Mouse (Mus musculus) ES-Bruce4 (cell line): Measurements from ENCODE around the gene Smox. TPM values are rescaled to one million over a fixed set of nuclear protein-coding genes. Genes with fewer than 3 reads are reported as not detected.

Experiments used
- H3K27ac ChIP-seq: 2 replicates; pipeline ENCODE4 v1.5.1; 2012; ENCODE audit warnings: low read length, inconsistent platforms; ENCODE audit not compliant: insufficient read depth
- H3K27me3 ChIP-seq: 2 replicates; pipeline ENCODE4 v1.6.1; 2012; ENCODE audit warnings: mild to moderate bottlenecking, low read length, inconsistent platforms; ENCODE audit not compliant: control insufficient read depth, poor library complexity, insufficient read depth, severe bottlenecking
- H3K36me3 ChIP-seq: 2 replicates; pipeline ENCODE4 v1.6.1; 2012; ENCODE audit warnings: inconsistent platforms, mild to moderate bottlenecking, low read length, moderate library complexity; ENCODE audit not compliant: control insufficient read depth, poor library complexity, insufficient read depth, severe bottlenecking
- H3K4me1 ChIP-seq: one replicate; pipeline ENCODE4 v1.8.1; 2011; ENCODE audit warnings: low read length; ENCODE audit not compliant: control insufficient read depth, insufficient read depth
- H3K4me3 ChIP-seq: 2 replicates; pipeline ENCODE4 v1.5.1; 2011; ENCODE audit warnings: low read depth, mild to moderate bottlenecking, low read length
- H3K9ac ChIP-seq: 2 replicates; pipeline ENCODE4 v1.6.1; 2012; ENCODE audit warnings: low read depth, mild to moderate bottlenecking, inconsistent platforms; ENCODE audit not compliant: poor library complexity, severe bottlenecking
- H3K9me3 ChIP-seq: replicated peaks from 2 replicates; pipeline ENCODE4 v1.6.1; 2012; ENCODE audit warnings: mild to moderate bottlenecking, low read length, inconsistent platforms; ENCODE audit not compliant: control insufficient read depth, poor library complexity, insufficient read depth, severe bottlenecking
- CTCF ChIP-seq: IDR thresholded peaks from one replicate; pipeline ENCODE4 v1.8.1; 2011; ENCODE audit warnings: low read depth, low read length
- EP300 ChIP-seq: IDR thresholded peaks from 2 replicates; pipeline ENCODE4 v1.6.1; 2011; ENCODE audit warnings: low read depth, low read length; ENCODE audit not compliant: insufficient read depth
- POLR2A ChIP-seq: IDR thresholded peaks from one replicate; pipeline ENCODE4 v1.8.1; 2011; ENCODE audit warnings: low read length; ENCODE audit not compliant: insufficient read depth
- polyA plus RNA-seq: library from polyadenylated mRNA; stranded (reverse); fragments of >200 nt; gene quantifications from 2 replicates; pipeline ENCODE4 v1.2.4, GENCODE M21; 2011; ENCODE audit warnings: low read depth; ENCODE audit not compliant: missing spikeins, insufficient read depth, insufficient read length

Smox gene
- polyA plus RNA-seq, 1 experiment: 18.2 TPM

DNA sequence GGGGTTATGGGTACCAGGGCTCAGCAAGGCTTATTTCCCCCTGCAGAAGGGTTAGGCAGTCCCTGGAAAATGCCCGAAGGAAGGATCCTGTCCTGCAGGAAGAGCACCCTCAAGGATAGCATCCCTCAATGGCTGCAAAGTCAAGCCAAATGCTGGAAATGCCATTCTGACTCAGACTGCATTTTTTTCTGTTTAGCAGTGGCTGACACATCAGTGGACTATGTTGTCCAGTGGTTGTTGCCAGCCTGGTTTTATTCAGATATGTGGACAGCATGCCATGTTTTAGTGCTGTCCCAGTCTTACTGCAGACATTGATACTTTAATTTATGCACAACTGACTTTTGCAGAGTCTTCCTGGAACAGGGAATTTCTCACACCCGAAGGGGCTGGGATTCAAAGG is 57.0 kb downstream of the Smox start:
- Histone ChIP-seq H3K27me3 (peaks cover 9% of the 10 kb centered on the region), H3K27ac (no peak overlapping the region)

GRCm38 (mm10) chr2:131549090-131549489 is 57.8 kb downstream of the Smox start:
- H3K4me1 ChIP-seq: no peaks in the 10 kb centered on the region
- TF ChIP-seq POLR2A (no peak), EP300 (no peak), CTCF (no peak)
- H3K9me3 ChIP-seq: no peaks in the 10 kb centered on the region
- no peaks in the 10 kb centered on the region for H3K36me3 ChIP-seq
- H3K27ac ChIP-seq: no peak overlapping the region
- H3K9ac ChIP-seq: no peak overlapping the region
- H3K27me3 ChIP-seq: peaks cover 9% of the 10 kb centered on the region
- H3K4me3 ChIP-seq: no peak overlapping the region

More for the DNA sequence above, 57.0 kb downstream of the Smox start:
- Histone ChIP-seq H3K36me3 (no peaks in the 10 kb centered on the region), H3K9me3 (no peaks in the 10 kb centered on the region), H3K4me1 (no peaks in the 10 kb centered on the region), H3K4me3 (no peak overlapping the region), H3K9ac (no peak overlapping the region)
- no peak for TF ChIP-seq EP300
- TF ChIP-seq CTCF: no peak
- no peak for TF ChIP-seq POLR2A

- no peak for TF ChIP-seq EP300
- no peak for TF ChIP-seq POLR2A
- TF ChIP-seq CTCF: no peak
- Histone ChIP-seq H3K27me3 (peaks cover 9% of the 10 kb centered on the region), H3K4me3 (no peak overlapping the region), H3K9ac (no peak overlapping the region), H3K36me3 (no peaks in the 10 kb centered on the region), H3K27ac (no peak overlapping the region), H3K9me3 (no peaks in the 10 kb centered on the region), H3K4me1 (no peaks in the 10 kb centered on the region)
These were observed 59.2 kb downstream of the Smox start for GRCm38 (mm10) chr2:131550474-131550873.

DNA sequence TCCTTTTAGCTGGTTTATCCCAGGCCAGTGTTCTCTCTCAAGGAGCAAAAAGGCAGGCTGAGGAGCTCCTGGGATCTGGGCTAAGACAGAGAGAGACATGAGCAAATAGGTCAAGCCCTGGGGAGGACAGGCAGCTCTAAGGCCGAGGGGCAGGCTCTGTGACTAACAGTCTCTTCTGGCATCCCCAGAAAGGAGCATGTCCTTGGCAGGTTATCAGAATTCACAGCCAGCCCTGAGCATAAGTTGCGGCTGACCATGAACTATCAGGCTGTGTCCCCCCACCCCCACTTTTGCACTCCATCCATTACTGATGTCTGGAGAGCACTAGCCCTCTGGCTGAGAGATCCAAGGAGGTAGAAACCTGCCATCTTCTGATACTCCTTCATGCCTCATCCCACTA is 59.6 kb downstream of the Smox start:
- Histone ChIP-seq H3K27ac (no peak overlapping the region), H3K4me3 (no peak overlapping the region), H3K9ac (no peak overlapping the region), H3K36me3 (no peaks in the 10 kb centered on the region), H3K27me3 (peaks cover 9% of the 10 kb centered on the region), H3K9me3 (no peaks in the 10 kb centered on the region), H3K4me1 (no peaks in the 10 kb centered on the region)
- TF ChIP-seq EP300 (no peak), CTCF (no peak), POLR2A (no peak)

GRCm38 (mm10) chr2:131551701-131552620 is 60.7 kb downstream of the Smox start:
- H3K27ac ChIP-seq: no peak overlapping the region
- H3K9ac ChIP-seq: no peak overlapping the region
- no peak overlapping the region for H3K4me3 ChIP-seq
- no peaks in the 10 kb centered on the region for H3K9me3 ChIP-seq
- TF ChIP-seq CTCF (no peak), EP300 (no peak), POLR2A (no peak)
- peaks cover 1% of the 10 kb centered on the region; the same call in 1 of the 2 replicates for H3K27me3 ChIP-seq
- H3K36me3 ChIP-seq: no peaks in the 10 kb centered on the region
- no peaks in the 10 kb centered on the region for H3K4me1 ChIP-seq

DNA sequence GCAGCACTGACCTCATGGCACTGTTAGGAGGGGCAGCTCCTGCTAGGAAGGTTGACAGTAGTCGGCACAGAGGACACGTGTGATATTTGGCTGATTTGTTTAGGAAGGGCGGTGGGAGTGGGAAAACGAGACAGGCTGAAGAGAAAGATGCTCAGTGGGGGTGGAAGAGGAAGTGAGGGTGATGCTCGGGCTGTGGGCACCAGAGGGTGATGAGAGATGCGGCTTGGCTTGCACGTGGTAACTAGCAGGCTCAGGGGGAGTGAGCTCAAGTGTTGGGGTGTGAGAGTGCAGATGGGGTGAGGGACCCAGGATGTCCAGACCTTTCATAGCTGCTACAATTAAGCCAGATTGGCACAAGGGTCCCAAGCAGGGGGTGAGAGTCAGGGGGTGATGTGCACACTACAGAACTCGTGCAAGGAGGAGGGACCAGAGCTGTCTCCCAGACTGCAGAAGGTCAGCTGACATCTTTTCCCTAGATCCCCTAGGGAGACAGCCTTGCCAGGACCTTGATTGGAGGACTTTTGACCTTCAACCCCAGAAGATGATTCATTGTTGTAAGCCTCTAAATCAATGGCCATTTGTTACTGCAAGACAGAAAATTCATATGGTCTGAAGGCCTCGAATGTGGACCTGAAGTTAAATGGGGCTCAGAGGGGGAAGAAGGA is 61.6 kb downstream of the Smox start:
- Histone ChIP-seq H3K4me1 (no peaks in the 10 kb centered on the region), H3K9ac (no peak overlapping the region), H3K4me3 (no peak overlapping the region), H3K27ac (no peak overlapping the region), H3K36me3 (no peaks in the 10 kb centered on the region), H3K9me3 (no peaks in the 10 kb centered on the region), H3K27me3 (peaks cover 1% of the 10 kb centered on the region; the same call in 1 of the 2 replicates)
- TF ChIP-seq EP300 (no peak), POLR2A (no peak), CTCF (no peak)
